Mouse (Mus musculus): Measurements from ENCODE around the gene Scmh1. TPM values are rescaled to one million over a fixed set of nuclear protein-coding genes. Genes with fewer than 3 reads are reported as not detected.

Scmh1 gene
- total RNA-seq (2023) = 35.0 TPM

DNA sequence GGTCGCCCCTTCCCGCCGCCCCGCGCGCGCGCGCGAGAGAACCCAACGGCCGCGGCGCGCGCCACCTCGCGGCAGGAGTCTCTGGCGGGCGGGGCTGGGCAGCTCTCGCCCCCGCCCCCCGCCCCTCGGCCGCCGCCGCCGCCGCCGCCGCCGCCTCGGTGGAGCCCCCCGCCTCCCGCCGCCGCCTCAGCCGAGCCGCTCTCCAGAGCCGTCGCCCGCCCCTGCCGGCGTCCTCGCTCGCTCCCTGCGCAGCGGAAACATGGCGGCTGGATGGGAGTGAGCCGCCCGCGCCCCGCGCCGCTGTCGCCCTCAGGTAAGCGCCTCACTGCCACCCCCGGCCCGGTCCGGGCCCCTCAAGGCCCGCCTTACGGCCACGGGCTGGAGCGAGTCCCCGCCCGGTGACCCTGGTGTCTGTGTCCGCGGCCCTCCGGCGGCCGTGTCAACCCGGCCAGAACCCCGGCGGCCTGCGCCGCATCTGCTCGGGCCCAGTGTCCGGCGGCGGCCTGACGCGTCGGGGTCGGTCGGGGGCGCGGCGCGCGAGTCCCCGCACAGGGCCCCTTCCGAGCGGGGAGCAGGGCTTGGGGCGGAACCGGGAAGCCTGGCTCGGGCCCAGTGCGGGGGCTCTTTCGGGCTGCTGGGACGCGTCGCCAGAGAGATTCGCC is at the start of gene Scmh1:
TSS of gene Scmh1 (plus strand) at position 138 of the 662 bp plus-strand sequence.

GRCm38 (mm10) chr4:120531986-120532385 is 126.9 kb downstream of the Scmh1 start, which contains the start of gene Slfnl1:
TSS of gene Slfnl1 (plus strand) at chr4:120532231.

GRCm38 (mm10) chr4:120569486-120570437 is 164.7 kb downstream of the Scmh1 start, which contains the start of gene Ctps:
TSS of gene Ctps (minus strand) at chr4:120570276.

Other genes with a start within 250 kb of the Scmh1 start
- gene Edn2, start 244.1 kb upstream of the Scmh1 start, total RNA-seq (2023) = not detected
- gene Foxo6, start 117.9 kb upstream of the Scmh1 start, total RNA-seq (2023) = 0.46 TPM
- gene Slfnl1, start 127.0 kb downstream of the Scmh1 start, total RNA-seq (2023) = 1.6 TPM
- gene Ctps, start 165.0 kb downstream of the Scmh1 start, total RNA-seq (2023) = 30.0 TPM
- gene Gm8439, start 183.5 kb downstream of the Scmh1 start, total RNA-seq (2023) = not detected